Mouse (Mus musculus) limb, embryonic 10.5 days (tissue): ENCODE data around the gene D930020B18Rik. TPM values are rescaled to one million over a fixed set of nuclear protein-coding genes. Genes with fewer than 3 reads are reported as not detected.

Experiments used
- DNase-seq: peaks from one replicate; pipeline ENCODE4 v3.0.0-alpha.2; 2017; ENCODE audit warnings: low spot score
- H3K27ac ChIP-seq: fragments of 300-500 bp; sonication (generic); 2 replicates; pipeline ENCODE4 v1.5.1; 2016; ENCODE audit warnings: mild to moderate bottlenecking
- H3K27me3 ChIP-seq: fragments of 300-500 bp; sonication (generic); 2 replicates; pipeline ENCODE4 v1.6.1; 2016; ENCODE audit warnings: low read depth, mild to moderate bottlenecking; ENCODE audit not compliant: poor library complexity, severe bottlenecking
- H3K36me3 ChIP-seq: fragments of 300-500 bp; sonication (generic); 2 replicates; pipeline ENCODE4 v1.6.1; 2016; ENCODE audit warnings: mild to moderate bottlenecking, moderate library complexity
- H3K4me1 ChIP-seq: fragments of 300-500 bp; sonication (generic); 2 replicates; pipeline ENCODE4 v1.6.1; 2016
- H3K4me3 ChIP-seq: fragments of 300-500 bp; sonication (generic); 2 replicates; pipeline ENCODE4 v1.5.1; 2016; ENCODE audit warnings: mild to moderate bottlenecking, moderate library complexity
- H3K9me3 ChIP-seq: fragments of 300-500 bp; sonication (generic); replicated peaks from 2 replicates; pipeline ENCODE4 v1.6.1; 2016; ENCODE audit warnings: mild to moderate bottlenecking
- WGBS: fragments of 180-500 bp; shearing (Covaris S2); methylation state at CpG from one replicate; pipeline ENCODE4 v1.1.7; 2016; 5-methylcytosine and 5-hydroxymethylcytosine counted together
- polyA plus RNA-seq: library from polyadenylated mRNA; unstranded; fragments of >200 nt; fragmentation: Nextera tagmentation; extraction: Ambion mirVana; gene quantifications from 2 replicates; pipeline ENCODE4 v1.2.1, GENCODE M21; 2016

D930020B18Rik gene
- polyA plus RNA-seq = 0.40 and 0.53 TPM in 2 replicates

DNA sequence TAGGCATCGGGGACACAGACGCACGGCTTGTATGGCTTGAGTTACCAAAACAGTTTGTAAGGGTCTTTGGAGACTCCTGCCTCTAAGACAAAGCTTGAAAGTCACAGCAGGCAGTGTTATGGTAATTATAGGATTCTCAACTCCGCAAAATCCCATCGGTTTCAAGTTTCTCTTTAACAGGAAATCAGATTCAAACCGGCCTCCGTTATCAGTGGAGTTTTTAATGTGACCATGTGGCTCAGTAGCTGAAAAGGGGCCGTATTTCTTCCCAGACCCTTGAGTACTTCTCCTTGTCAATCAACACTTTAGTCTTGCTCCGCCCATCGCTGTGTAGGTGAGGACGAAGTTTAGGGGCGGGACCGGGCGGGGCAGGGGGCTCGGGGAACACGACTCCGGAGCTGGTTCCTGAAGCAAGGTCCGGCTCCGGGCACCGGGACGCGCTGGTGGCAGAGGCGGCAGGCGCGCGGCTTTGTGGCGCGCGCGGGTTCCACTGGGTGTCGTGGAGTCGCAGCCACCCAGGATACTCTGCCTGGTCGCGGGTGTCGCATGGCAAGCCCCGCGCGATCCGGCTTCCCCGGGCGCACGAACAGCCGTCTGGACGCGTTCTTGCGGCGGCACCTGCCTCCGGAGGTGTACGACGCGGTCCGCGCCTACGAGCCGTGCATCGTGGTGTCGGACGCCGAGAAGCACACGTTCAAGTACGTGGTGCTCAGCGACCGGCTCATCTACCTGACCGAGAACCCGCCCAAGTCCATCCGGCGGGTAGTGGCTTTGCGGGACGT, at the start of gene D930020B18Rik:
Gene D930020B18Rik (plus strand): TSS at position 317 of the 782 bp plus-strand sequence.
- H3K27me3 ChIP-seq = peaks cover 54% of the 10 kb centered on the region
- H3K27ac ChIP-seq = peak within 1 kb of the TSS; percentile 59
- peak within 1 kb of the TSS; percentile 69 for H3K4me3 ChIP-seq
- WGBS = under 1% methylated on average over 69 of the region's 69 CpGs
- DNase-seq = peak; percentile 76
- no peaks in the 10 kb centered on the region for H3K9me3 ChIP-seq
- no peaks in the 10 kb centered on the region for H3K36me3 ChIP-seq
- peaks cover 20% of the 10 kb centered on the region for H3K4me1 ChIP-seq

DNA sequence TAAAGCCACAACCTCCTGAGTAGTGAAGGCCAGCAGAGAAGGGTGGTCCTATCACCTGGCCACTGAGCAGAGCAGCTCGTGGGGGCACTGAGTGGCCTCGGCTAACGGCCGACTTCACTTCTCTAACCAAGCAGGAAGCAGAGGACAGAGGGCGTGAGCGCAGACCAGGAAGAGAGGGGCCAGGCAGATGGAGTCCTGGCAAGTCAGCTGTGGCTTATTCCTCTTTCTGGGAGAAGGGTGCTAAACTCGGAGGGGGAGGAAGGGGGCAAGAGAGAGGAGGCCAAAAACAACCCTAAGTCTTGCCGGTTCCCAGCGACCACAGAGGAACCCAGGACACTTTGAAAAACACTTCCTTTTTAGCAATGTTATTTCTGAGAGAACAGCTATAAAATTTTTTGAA, 44.8 kb upstream of the D930020B18Rik start:
- Histone ChIP-seq H3K27ac (no peak overlapping the region), H3K27me3 (no peaks in the 10 kb centered on the region), H3K36me3 (peaks cover 99% of the 10 kb centered on the region), H3K4me1 (no peaks in the 10 kb centered on the region), H3K9me3 (no peaks in the 10 kb centered on the region), H3K4me3 (no peak overlapping the region)
- no peak for DNase-seq
- 90% methylated on average over 9 of the region's 9 CpGs for whole genome bisulfite sequencing

DNA sequence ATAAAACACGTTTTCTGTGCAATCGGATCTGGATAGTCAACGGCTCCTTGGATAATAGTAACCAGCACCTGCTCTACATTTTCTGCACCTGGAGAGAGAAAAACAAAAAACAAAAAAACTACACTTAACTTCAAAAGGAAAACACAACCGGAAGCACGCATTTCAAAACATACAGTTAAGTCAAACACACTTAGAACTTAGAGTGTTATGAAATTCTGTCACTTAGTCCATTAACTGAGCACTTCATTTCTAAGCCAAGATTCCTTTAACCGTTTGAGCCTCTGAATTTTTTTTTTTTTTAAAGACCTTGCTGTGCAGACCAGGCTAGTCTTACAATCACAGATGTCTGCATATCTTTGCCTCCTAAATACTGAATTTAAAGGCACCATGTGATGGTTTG, 40.1 kb upstream of the D930020B18Rik start:
- Histone ChIP-seq H3K4me1 (no peaks in the 10 kb centered on the region), H3K9me3 (no peaks in the 10 kb centered on the region), H3K27me3 (no peaks in the 10 kb centered on the region), H3K27ac (no peak overlapping the region), H3K36me3 (peaks cover 100% of the 10 kb centered on the region), H3K4me3 (no peak overlapping the region)
- no peak for DNase-seq
- 90% methylated on average over 6 of the region's 6 CpGs for WGBS

DNA sequence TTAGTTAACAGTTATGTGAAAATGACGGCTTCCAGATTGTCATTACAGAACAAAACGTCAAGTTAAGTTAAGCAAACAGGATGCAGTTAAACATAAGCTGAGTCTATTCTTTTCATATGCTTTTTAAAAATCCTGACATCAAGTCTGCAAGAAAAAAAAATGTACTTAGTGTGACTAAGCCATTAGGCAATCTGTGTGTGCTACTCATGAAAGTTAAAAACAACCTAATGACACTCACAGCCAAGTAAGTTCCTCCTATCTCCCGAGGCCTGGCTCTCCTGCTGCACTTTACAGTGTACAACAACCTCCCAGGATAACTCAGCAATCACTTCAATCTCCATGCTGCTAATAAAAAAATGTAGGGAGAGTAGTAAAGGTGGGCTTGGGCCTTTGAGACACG, 37.8 kb upstream of the D930020B18Rik start:
- H3K27ac ChIP-seq = no peak overlapping the region
- H3K4me1 ChIP-seq = no peaks in the 10 kb centered on the region
- H3K4me3 ChIP-seq = no peak overlapping the region
- 90% methylated on average over 4 of the region's 4 CpGs for WGBS
- H3K27me3 ChIP-seq = no peaks in the 10 kb centered on the region
- H3K36me3 ChIP-seq = peaks cover 100% of the 10 kb centered on the region
- H3K9me3 ChIP-seq = no peaks in the 10 kb centered on the region
- DNase-seq = no peak

DNA sequence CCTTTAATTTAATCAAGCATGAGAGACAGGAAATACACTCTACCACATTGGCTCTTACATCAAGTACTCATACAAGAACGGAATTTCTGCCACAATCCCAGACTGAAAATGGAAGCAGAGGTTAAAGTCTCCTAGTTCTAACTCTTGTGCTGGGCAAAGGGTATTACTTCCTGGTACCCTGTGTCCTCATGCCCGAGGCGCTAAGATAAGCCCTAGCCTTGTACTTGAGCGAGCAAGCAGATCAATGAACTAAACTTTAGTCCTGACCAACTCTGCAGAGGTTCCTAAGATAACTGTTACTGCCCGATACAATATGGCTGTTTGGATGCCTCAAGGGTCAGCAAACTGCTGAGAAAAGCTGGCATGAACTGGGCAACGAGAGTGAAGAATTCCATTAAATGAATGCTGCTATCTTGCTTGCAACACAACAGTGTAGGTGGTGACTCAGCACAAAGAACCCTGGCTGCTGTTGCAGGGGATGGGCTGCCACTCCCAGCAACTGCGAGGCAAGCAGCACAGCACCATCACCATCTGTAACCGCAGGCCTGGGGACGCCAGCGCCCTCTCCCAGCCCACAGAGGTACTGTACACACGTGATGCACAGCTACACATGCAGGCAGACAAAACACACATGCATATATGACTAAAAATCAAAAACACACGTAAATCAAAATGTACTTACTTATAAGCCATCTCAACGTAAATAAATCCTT, 36.6 kb upstream of the D930020B18Rik start:
- no peaks in the 10 kb centered on the region for H3K4me1 ChIP-seq
- DNase-seq = no peak
- no peak overlapping the region for H3K4me3 ChIP-seq
- no peak overlapping the region for H3K27ac ChIP-seq
- H3K9me3 ChIP-seq = no peaks in the 10 kb centered on the region
- 93% methylated on average over 13 of the region's 13 CpGs for WGBS
- H3K36me3 ChIP-seq = peaks cover 100% of the 10 kb centered on the region
- H3K27me3 ChIP-seq = no peaks in the 10 kb centered on the region

DNA sequence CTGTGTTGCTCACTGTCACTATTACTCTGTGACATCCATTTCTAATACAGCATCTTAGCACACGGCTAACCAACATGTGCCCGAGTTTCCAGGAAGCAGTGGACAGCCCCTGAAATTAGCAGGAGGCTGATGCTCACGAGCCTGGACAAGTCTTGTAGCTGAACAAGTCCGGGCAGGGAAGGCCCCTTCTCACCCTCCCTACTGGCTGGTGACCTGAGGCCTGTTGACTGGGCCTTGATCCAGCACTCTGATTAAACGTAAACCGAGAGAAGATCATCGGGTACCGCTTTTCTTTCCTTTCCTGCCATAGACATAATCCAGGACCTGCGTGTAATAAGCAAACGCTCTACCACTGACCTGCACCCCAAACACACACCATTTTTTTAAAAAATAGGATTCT, 33.2 kb upstream of the D930020B18Rik start:
- H3K4me3 ChIP-seq = no peak overlapping the region
- H3K4me1 ChIP-seq = no peaks in the 10 kb centered on the region
- WGBS = 91% methylated on average over 10 of the region's 10 CpGs
- H3K36me3 ChIP-seq = peaks cover 99% of the 10 kb centered on the region
- H3K9me3 ChIP-seq = no peaks in the 10 kb centered on the region
- no peaks in the 10 kb centered on the region for H3K27me3 ChIP-seq
- no peak for DNase-seq
- no peak overlapping the region for H3K27ac ChIP-seq

DNA sequence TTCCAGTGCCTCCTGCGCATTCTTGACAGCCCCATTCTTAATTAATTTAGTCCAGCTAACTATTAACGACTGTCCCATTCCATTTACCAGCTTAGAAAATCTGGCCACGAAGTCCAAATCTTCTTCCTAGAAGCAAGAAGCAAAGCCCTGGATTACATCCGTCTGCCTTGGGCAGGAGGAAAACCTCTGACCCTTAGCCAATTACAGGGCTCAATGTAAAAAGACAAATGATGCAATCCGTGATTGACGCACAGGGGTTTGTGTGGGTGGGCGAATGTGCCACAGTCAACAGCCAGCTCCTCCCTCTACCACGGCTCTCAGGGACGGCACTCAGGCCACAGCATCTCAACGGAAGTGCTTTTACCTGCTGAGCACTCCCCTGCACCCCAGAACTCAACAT, 29.8 kb upstream of the D930020B18Rik start:
- no peaks in the 10 kb centered on the region for H3K4me1 ChIP-seq
- 86% methylated on average over 10 of the region's 10 CpGs for WGBS
- no peaks in the 10 kb centered on the region for H3K27me3 ChIP-seq
- no peak overlapping the region for H3K4me3 ChIP-seq
- DNase-seq = no peak
- H3K27ac ChIP-seq = no peak overlapping the region
- peaks cover 98% of the 10 kb centered on the region for H3K36me3 ChIP-seq
- no peaks in the 10 kb centered on the region for H3K9me3 ChIP-seq

DNA sequence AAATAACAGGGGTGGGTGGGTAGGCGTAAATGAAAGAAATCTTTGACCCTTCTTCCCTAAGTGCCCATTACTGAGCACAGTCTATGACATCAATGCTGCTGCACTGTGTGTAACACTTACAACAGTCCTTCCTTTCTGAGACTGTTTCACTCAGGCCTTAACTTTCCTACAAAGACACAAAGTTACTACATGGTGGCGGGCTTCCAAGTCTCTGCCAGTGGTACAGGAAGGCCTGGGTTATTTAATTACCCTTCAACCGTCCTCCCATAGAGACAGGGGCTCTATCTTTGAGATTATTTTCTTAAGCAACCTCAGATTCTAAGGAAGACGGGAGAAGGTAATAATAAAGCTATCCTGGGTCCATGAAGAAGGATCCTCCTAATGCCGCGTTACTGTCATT, 28.9 kb upstream of the D930020B18Rik start:
- 93% methylated on average over 6 of the region's 6 CpGs for WGBS
- Histone ChIP-seq H3K9me3 (no peaks in the 10 kb centered on the region), H3K27me3 (no peaks in the 10 kb centered on the region), H3K36me3 (peaks cover 98% of the 10 kb centered on the region), H3K4me1 (no peaks in the 10 kb centered on the region), H3K27ac (no peak overlapping the region), H3K4me3 (no peak overlapping the region)
- no peak for DNase-seq

DNA sequence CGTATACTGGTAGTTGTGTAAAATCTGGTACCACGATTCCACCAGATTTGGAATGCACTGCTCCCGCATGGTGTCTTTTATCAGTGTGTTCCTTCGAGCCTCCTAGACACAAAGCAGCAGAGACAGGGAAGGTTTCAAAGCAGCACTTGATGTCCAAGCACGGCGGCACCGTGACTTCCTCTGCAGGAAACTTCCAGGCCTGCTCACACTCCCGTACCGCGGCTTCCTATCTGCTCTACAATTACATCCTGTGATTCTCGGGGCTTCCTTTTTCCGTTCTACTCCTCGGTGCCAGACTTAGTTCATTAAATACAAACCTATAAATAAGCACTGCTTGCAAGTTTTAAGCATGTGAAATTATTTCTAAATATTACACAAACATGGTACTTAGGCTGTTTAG, 27.8 kb upstream of the D930020B18Rik start:
- WGBS = 96% methylated on average over 13 of the region's 13 CpGs
- Histone ChIP-seq H3K36me3 (peaks cover 98% of the 10 kb centered on the region), H3K27me3 (no peaks in the 10 kb centered on the region), H3K4me3 (no peak overlapping the region), H3K4me1 (no peaks in the 10 kb centered on the region), H3K27ac (no peak overlapping the region), H3K9me3 (no peaks in the 10 kb centered on the region)
- no peak for DNase-seq

DNA sequence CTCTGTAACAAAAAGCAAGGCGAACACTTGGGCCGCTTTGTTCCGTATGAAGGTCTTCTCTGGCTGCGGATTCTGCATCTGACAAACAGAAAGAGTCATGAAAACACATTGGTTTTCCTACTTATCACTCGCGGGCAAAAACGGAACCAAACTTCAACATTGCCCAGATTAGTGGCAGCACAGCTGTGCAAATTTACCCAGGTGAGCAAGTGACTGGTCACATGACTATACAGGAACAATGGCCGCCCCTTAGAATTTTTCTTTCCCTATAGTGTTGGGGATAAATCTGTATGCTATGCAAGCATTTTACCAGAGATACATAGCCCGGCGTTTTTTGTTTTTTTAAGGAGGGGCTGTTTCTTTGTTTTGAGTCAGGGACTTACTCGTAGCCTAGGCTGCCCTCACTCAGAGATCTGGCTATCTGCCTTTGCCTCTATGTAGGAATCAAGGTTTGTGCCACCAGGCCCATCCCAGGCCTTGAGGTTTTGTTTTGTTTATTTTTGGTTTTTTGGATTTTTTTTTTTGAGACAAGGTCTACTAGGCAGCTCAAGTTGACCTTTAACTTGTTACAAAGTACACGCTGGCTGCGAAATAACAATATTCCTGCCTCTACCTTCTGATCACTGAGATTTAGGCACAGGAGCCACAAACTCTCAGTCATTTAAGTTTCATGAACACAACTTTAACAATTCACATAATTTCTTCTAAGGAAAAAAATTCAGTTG, 26.1 kb upstream of the D930020B18Rik start:
- WGBS = 95% methylated on average over 13 of the region's 13 CpGs

DNA sequence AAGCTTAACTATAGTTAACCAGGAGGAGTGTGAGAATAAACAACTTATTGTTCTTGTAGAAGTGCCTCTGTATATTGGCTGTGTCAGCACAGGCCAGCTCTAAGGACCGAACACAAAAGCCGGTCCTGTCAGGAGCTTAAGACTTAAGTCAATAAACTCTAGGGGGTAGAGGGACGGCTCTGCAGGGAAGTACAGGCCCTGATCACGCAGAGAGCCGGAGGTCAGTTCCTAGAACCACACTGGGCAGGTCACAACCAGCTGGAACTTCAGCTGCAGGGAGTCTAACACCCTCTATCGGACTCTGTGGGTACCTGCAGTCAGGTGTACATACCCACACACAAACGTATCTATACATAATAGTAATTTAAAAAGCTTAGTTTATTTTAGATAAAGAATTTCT, 25.5 kb upstream of the D930020B18Rik start:
- Histone ChIP-seq H3K27ac (no peak overlapping the region), H3K36me3 (peaks cover 97% of the 10 kb centered on the region), H3K9me3 (no peaks in the 10 kb centered on the region), H3K4me1 (no peaks in the 10 kb centered on the region), H3K27me3 (no peaks in the 10 kb centered on the region), H3K4me3 (no peak overlapping the region)
- 79% methylated on average over 7 of the region's 7 CpGs for WGBS
- DNase-seq = no peak

More for the DNA sequence above, 26.1 kb upstream of the D930020B18Rik start:
- peaks cover 97% of the 10 kb centered on the region for H3K36me3 ChIP-seq
- no peaks in the 10 kb centered on the region for H3K27me3 ChIP-seq
- no peak for DNase-seq
- no peak overlapping the region for H3K27ac ChIP-seq
- H3K4me1 ChIP-seq = no peaks in the 10 kb centered on the region
- H3K4me3 ChIP-seq = no peak overlapping the region
- no peaks in the 10 kb centered on the region for H3K9me3 ChIP-seq

DNA sequence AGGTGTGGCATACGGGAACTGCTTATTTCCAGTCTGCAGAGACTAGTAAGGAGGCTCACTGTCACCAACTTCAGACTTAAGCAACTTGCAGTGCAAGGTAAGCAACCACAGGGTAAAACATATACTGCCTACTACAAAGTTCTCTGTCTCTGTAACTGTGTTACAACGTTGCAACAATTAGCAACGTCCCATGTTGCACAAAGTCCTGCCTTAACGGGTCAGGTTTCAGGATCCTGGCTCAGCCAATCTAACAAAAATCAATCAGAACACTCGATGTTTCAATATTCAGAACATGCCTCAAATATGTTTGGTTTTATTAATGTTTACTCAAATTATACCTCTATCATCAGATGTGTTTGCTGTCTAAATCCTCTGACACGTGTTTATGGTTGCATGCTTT, 19.0 kb upstream of the D930020B18Rik start:
- Histone ChIP-seq H3K4me1 (peaks cover 15% of the 10 kb centered on the region), H3K9me3 (no peaks in the 10 kb centered on the region), H3K27me3 (no peaks in the 10 kb centered on the region), H3K36me3 (peaks cover 56% of the 10 kb centered on the region), H3K27ac (no peak overlapping the region), H3K4me3 (no peak overlapping the region)
- 90% methylated on average over 6 of the region's 6 CpGs for WGBS
- no peak for DNase-seq

DNA sequence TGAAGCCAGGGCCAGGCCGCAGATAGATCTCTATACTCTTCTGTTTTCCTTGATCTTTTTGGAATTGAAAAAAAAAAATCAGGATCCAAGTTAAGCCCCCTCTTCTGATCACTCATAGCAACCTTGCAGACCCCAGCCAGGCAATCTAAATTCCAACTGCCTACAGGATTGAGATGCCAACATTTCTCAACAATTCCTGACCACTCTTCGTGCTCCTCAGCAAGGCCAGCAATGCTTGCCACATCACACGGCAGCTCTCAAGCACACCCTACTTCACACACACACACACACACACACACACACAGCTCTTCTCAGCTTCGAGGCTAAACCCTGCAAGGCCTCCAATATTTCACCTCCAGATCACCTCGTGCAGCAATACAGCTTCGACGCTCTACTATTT, 17.7 kb upstream of the D930020B18Rik start:
- Histone ChIP-seq H3K4me1 (peaks cover 15% of the 10 kb centered on the region), H3K4me3 (no peak overlapping the region), H3K9me3 (no peaks in the 10 kb centered on the region), H3K36me3 (peaks cover 44% of the 10 kb centered on the region), H3K27me3 (no peaks in the 10 kb centered on the region), H3K27ac (no peak overlapping the region)
- no peak for DNase-seq
- WGBS = 89% methylated on average over 7 of the region's 7 CpGs
